Mouse (Mus musculus) forebrain, embryonic 16.5 days (tissue): Measurements from ENCODE around the gene Hoxa7. TPM values are rescaled to one million over a fixed set of nuclear protein-coding genes. Genes with fewer than 3 reads are reported as not detected.

ENCODE experiments used
- ATAC-seq: fragments of 200-750 bp; cut with Nextera tagmentation; 2 replicates; pipeline ENCODE4 v1.8.0; 2017; ENCODE audit warnings: mild to moderate bottlenecking, moderate library complexity
- H3K27ac ChIP-seq: fragments of 300-500 bp; sonication (generic); 2 replicates; pipeline ENCODE4 v1.5.1; 2014; ENCODE audit warnings: low read length, control low read depth
- H3K27me3 ChIP-seq: fragments of 300-500 bp; sonication (generic); replicated peaks from 2 replicates; pipeline ENCODE4 v1.6.1; 2014; ENCODE audit warnings: low read length; ENCODE audit not compliant: control insufficient read depth, insufficient read depth
- H3K36me3 ChIP-seq: fragments of 300-500 bp; sonication (generic); 2 replicates; pipeline ENCODE4 v1.6.1; 2014; ENCODE audit not compliant: control insufficient read depth, insufficient read depth
- H3K4me1 ChIP-seq: fragments of 300-500 bp; sonication (generic); replicated peaks from 2 replicates; pipeline ENCODE4 v1.6.1; 2014; ENCODE audit warnings: low read length; ENCODE audit not compliant: control insufficient read depth, insufficient read depth
- H3K4me2 ChIP-seq: fragments of 300-500 bp; sonication (generic); 2 replicates; pipeline ENCODE4 v1.6.1; 2014; ENCODE audit warnings: mild to moderate bottlenecking, low read length, control low read depth
- H3K4me3 ChIP-seq: fragments of 300-500 bp; sonication (generic); replicated peaks from 2 replicates; pipeline ENCODE4 v1.5.1; 2014; ENCODE audit warnings: mild to moderate bottlenecking, low read length, control low read depth
- H3K9ac ChIP-seq: fragments of 300-500 bp; sonication (generic); replicated peaks from 2 replicates; pipeline ENCODE4 v1.6.1; 2014; ENCODE audit warnings: low read depth, low read length, control low read depth
- H3K9me3 ChIP-seq: fragments of 300-500 bp; sonication (generic); 2 replicates; pipeline ENCODE4 v1.6.1; 2016; ENCODE audit warnings: low read length; ENCODE audit not compliant: control insufficient read depth
- WGBS: fragments of 180-500 bp; shearing (Covaris S2); extraction: QIAGEN DNeasy Blood & Tissue Kit; methylation state at CpG from one replicate; pipeline ENCODE4 v1.1.7; 2014; 5-methylcytosine and 5-hydroxymethylcytosine counted together
- polyA plus RNA-seq: library from polyadenylated mRNA; unstranded; fragments of >200 nt; fragmentation: Nextera tagmentation; extraction: Ambion mirVana; gene quantifications from 2 replicates; pipeline ENCODE4 v1.2.1, GENCODE M21; 2015

Gene Hoxa7
- polyA plus RNA-seq, 1 experiment from 2014 or later = not detected

- H3K27ac ChIP-seq = no peak overlapping the region
- H3K4me1 ChIP-seq = no peaks in the 10 kb centered on the region; the same call in 1 of the 2 replicates
- H3K36me3 ChIP-seq = no peaks in the 10 kb centered on the region
- peaks cover 86% of the 10 kb centered on the region for H3K27me3 ChIP-seq
- WGBS = 2% methylated on average over 65 of the region's 68 CpGs
- H3K9me3 ChIP-seq = no peaks in the 10 kb centered on the region
- no peak overlapping the region for H3K4me2 ChIP-seq
- no peak overlapping the region for H3K4me3 ChIP-seq
- H3K9ac ChIP-seq = no peak overlapping the region
- ATAC-seq = no peak
Measured at GRCm38 (mm10) chr6:52234428-52235140, 12.9 kb upstream of the Hoxa7 start.

- Histone ChIP-seq H3K4me3 (no peak overlapping the region), H3K9me3 (no peaks in the 10 kb centered on the region), H3K27ac (no peak overlapping the region), H3K27me3 (peaks cover 88% of the 10 kb centered on the region), H3K4me1 (no peaks in the 10 kb centered on the region; the same call in 1 of the 2 replicates), H3K4me2 (no peak overlapping the region), H3K36me3 (no peaks in the 10 kb centered on the region), H3K9ac (no peak overlapping the region)
- 1% methylated on average over 69 of the region's 70 CpGs for WGBS
- ATAC-seq = no peak
Measured at GRCm38 (mm10) chr6:52233546-52234427, 12.1 kb upstream of the Hoxa7 start.

GRCm38 (mm10) chr6:52232984-52233545 is 11.4 kb upstream of the Hoxa7 start:
- no peak overlapping the region for H3K4me3 ChIP-seq
- ATAC-seq = no peak
- 2% methylated on average over 23 of the region's 23 CpGs for WGBS

GRCm38 (mm10) chr6:52232568-52232965 is 10.9 kb upstream of the Hoxa7 start:
- no peak overlapping the region for H3K4me2 ChIP-seq
- ATAC-seq = no peak
- H3K9ac ChIP-seq = no peak overlapping the region
- 1% methylated on average over 18 of the region's 18 CpGs for WGBS
- H3K4me1 ChIP-seq = no peaks in the 10 kb centered on the region; the same call in 1 of the 2 replicates
- H3K27ac ChIP-seq = no peak overlapping the region
- no peaks in the 10 kb centered on the region for H3K36me3 ChIP-seq
- no peak overlapping the region for H3K4me3 ChIP-seq
- H3K9me3 ChIP-seq = no peaks in the 10 kb centered on the region
- H3K27me3 ChIP-seq = peaks cover 90% of the 10 kb centered on the region

More at GRCm38 (mm10) chr6:52232984-52233545, 11.4 kb upstream of the Hoxa7 start:
- no peak overlapping the region for H3K27ac ChIP-seq
- no peak overlapping the region for H3K4me2 ChIP-seq
- no peaks in the 10 kb centered on the region for H3K9me3 ChIP-seq
- peaks cover 90% of the 10 kb centered on the region for H3K27me3 ChIP-seq
- no peak overlapping the region for H3K9ac ChIP-seq
- no peaks in the 10 kb centered on the region for H3K36me3 ChIP-seq
- no peaks in the 10 kb centered on the region; the same call in 1 of the 2 replicates for H3K4me1 ChIP-seq

GRCm38 (mm10) chr6:52231885-52232567 is 10.4 kb upstream of the Hoxa7 start:
- WGBS = 0% methylated on average over 18 of the region's 18 CpGs

GRCm38 (mm10) chr6:52230516-52231165 is 9.0 kb upstream of the Hoxa7 start, which contains the start of gene Hoxa9:
Gene Hoxa9 (minus strand): TSS chr6:52231089.
- Histone ChIP-seq H3K4me1 (no peaks in the 10 kb centered on the region; the same call in 1 of the 2 replicates), H3K9ac (no peak within 1 kb of the TSS), H3K9me3 (no peaks in the 10 kb centered on the region), H3K4me2 (no peak within 1 kb of the TSS), H3K27ac (no peak within 1 kb of the TSS), H3K36me3 (no peaks in the 10 kb centered on the region), H3K4me3 (no peak within 1 kb of the TSS), H3K27me3 (peaks cover 90% of the 10 kb centered on the region)
- WGBS = 2% methylated on average over 22 of the region's 36 CpGs
- ATAC-seq = no peak

More at GRCm38 (mm10) chr6:52231885-52232567, 10.4 kb upstream of the Hoxa7 start:
- H3K4me1 ChIP-seq = no peaks in the 10 kb centered on the region; the same call in 1 of the 2 replicates
- no peak overlapping the region for H3K4me2 ChIP-seq
- H3K27me3 ChIP-seq = peaks cover 90% of the 10 kb centered on the region
- H3K9ac ChIP-seq = no peak overlapping the region
- no peak for ATAC-seq
- H3K36me3 ChIP-seq = no peaks in the 10 kb centered on the region
- no peaks in the 10 kb centered on the region for H3K9me3 ChIP-seq
- no peak overlapping the region for H3K27ac ChIP-seq
- H3K4me3 ChIP-seq = no peak overlapping the region

GRCm38 (mm10) chr6:52229558-52230416 is 8.1 kb upstream of the Hoxa7 start:
- 2% methylated on average over 44 of the region's 44 CpGs for WGBS
- H3K27ac ChIP-seq = no peak overlapping the region
- ATAC-seq = no peak
- H3K36me3 ChIP-seq = no peaks in the 10 kb centered on the region
- H3K4me1 ChIP-seq = no peaks in the 10 kb centered on the region; the same call in 1 of the 2 replicates
- H3K9ac ChIP-seq = no peak overlapping the region
- H3K9me3 ChIP-seq = no peaks in the 10 kb centered on the region
- H3K27me3 ChIP-seq = peaks cover 90% of the 10 kb centered on the region
- no peak overlapping the region for H3K4me3 ChIP-seq
- H3K4me2 ChIP-seq = no peak overlapping the region
